8 mouse cellular contexts compared by ENCODE assay signal in genomic region chr3:108327916-108328315, GRCm38 (mm10). TPM values are rescaled to one million over a fixed set of nuclear protein-coding genes. Genes with fewer than 3 reads are reported as not detected.
DNase-seq lines count a peak whose midpoint lies in the region; ATAC-seq lines count a peak whose summit lies in the region.
"Had no signal": no experiment of that assay in that cellular context is flagged by ENCODE, and none has a peak within 500 bp of the region (broad histone marks: within the 10 kb centered on the region; RNA-seq: fewer than 3 reads in every experiment).

No protein-coding gene starts in this region.

- H3K9me3 ChIP-seq in forebrain, embryonic 15.5 days = no peaks in the 10 kb centered on the region
- H3K9me3 ChIP-seq in heart, embryonic 16.5 days (replicated peaks; ENCODE audit: control insufficient read depth, low read length) = no peaks in the 10 kb centered on the region

- peak; percentile 19 for DNase-seq in kidney, postnatal 14 days
- DNase-seq in kidney, adult 18-20 months = no peak
- no peak for DNase-seq in layer of hippocampus, adult 9-10 months (ENCODE audit: low spot score)

- H3K4me3 ChIP-seq in forebrain, embryonic 15.5 days = no peak overlapping the region
- no peak overlapping the region; the same call in 1 of the 2 replicates for H3K4me3 ChIP-seq in heart, embryonic 16.5 days (ENCODE audit: low read length)

- H3K4me2 ChIP-seq in forebrain, embryonic 15.5 days (replicated peaks) = no peak overlapping the region
- H3K4me2 ChIP-seq in heart, embryonic 16.5 days (ENCODE audit: low read depth, low read length) = peak overlapping the region; percentile 51

- WGBS in forebrain, embryonic 15.5 days = 55% methylated on average over 3 of the region's 3 CpGs
- 51% methylated on average over 3 of the region's 3 CpGs for WGBS in heart, embryonic 16.5 days

- H3K4me1 ChIP-seq in forebrain, embryonic 15.5 days = peaks cover 34% of the 10 kb centered on the region
- H3K4me1 ChIP-seq in heart, embryonic 16.5 days (ENCODE audit: control insufficient read depth, insufficient read depth, low read length) = peaks cover 18% of the 10 kb centered on the region

- peak overlapping the region; percentile 91 for H3K27ac ChIP-seq in forebrain, embryonic 15.5 days (replicated peaks)
- H3K27ac ChIP-seq in heart, embryonic 16.5 days (ENCODE audit: low read length) = peak overlapping the region; percentile 89

- 0 out of 2 replicates have a peak overlapping the region, but pooled peaks have one; percentile 8 for H3K9ac ChIP-seq in forebrain, embryonic 15.5 days (replicated peaks)
- peak overlapping the region; percentile 57 for H3K9ac ChIP-seq in heart, embryonic 16.5 days (ENCODE audit: low read length)

- peak; percentile 62 for ATAC-seq in forebrain, embryonic 15.5 days (replicated peaks)
- ATAC-seq in heart, embryonic 16.5 days (replicated peaks; ENCODE audit: extremely low read depth, insufficient read depth, low FRiP score) = peak; percentile 57; the same call in 1 of the 2 replicates
- ATAC-seq in megakaryocyte-erythroid progenitor cell, adult 5-6 weeks (replicated peaks; ENCODE audit: low FRiP score, low TSS enrichment, poor library complexity, severe bottlenecking) = peak; percentile 16; the same call in 1 of the 2 replicates
- ATAC-seq in monocyte, adult 5-6 weeks (replicated peaks; ENCODE audit: insufficient number of reproducible peaks, low FRiP score, low TSS enrichment, poor library complexity, severe bottlenecking) = no peak

- peaks cover 47% of the 10 kb centered on the region for H3K36me3 ChIP-seq in forebrain, embryonic 15.5 days
- peaks cover 15% of the 10 kb centered on the region for H3K36me3 ChIP-seq in heart, embryonic 16.5 days (ENCODE audit: control insufficient read depth, insufficient read depth)

- no peaks in the 10 kb centered on the region for H3K27me3 ChIP-seq in forebrain, embryonic 15.5 days
- H3K27me3 ChIP-seq in heart, embryonic 16.5 days (ENCODE audit: control insufficient read depth, insufficient read depth, low read length) = no peaks in the 10 kb centered on the region

RNA-seq across cellular contexts. Expression of gene Mybphl, which starts 36.8 kb away (rescaled TPM):
- polyA plus RNA-seq in forebrain, embryonic 15.5 days (2015; fragmentation: Nextera tagmentation; extraction: Ambion mirVana) = not detected in 2 replicates
- 47.6 and 84.1 TPM in 2 replicates for polyA plus RNA-seq in heart, embryonic 16.5 days (2015; fragmentation: Nextera tagmentation; extraction: Ambion mirVana)
- total RNA-seq in megakaryocyte-erythroid progenitor cell, adult 5-6 weeks (2014; fragmentation: Nextera tagmentation) = not detected in 2 replicates
- total RNA-seq in megakaryocyte-erythroid progenitor cell, adult 5-6 weeks (2017) = not detected in 2 replicates
- not detected in 3 replicates for total RNA-seq in monocyte, adult 5-6 weeks (2017)
- total RNA-seq: common myeloid progenitor, adult 5-6 weeks had no signal

RNA-seq across cellular contexts. Expression of gene Sort1, which starts 44.0 kb away (rescaled TPM):
- polyA plus RNA-seq in forebrain, embryonic 15.5 days (2015; fragmentation: Nextera tagmentation; extraction: Ambion mirVana) = 25.7 and 26.0 TPM in 2 replicates
- 5.4 and 10.5 TPM in 2 replicates for polyA plus RNA-seq in heart, embryonic 16.5 days (2015; fragmentation: Nextera tagmentation; extraction: Ambion mirVana)
- total RNA-seq in megakaryocyte-erythroid progenitor cell, adult 5-6 weeks (2014; fragmentation: Nextera tagmentation) = 4.5 and 7.6 TPM in 2 replicates
- 5.8 and 7.7 TPM in 2 replicates for total RNA-seq in megakaryocyte-erythroid progenitor cell, adult 5-6 weeks (2017)
- total RNA-seq in monocyte, adult 5-6 weeks (2017) = 31.6 to 35.5 TPM (median 32.1 TPM) in 3 replicates

RNA-seq across cellular contexts. Expression of gene Psrc1, which starts 55.7 kb away (rescaled TPM):
- 35.6 and 41.5 TPM in 2 replicates for polyA plus RNA-seq in forebrain, embryonic 15.5 days (2015; fragmentation: Nextera tagmentation; extraction: Ambion mirVana)
- 21.9 and 23.0 TPM in 2 replicates for polyA plus RNA-seq in heart, embryonic 16.5 days (2015; fragmentation: Nextera tagmentation; extraction: Ambion mirVana)
- total RNA-seq in megakaryocyte-erythroid progenitor cell, adult 5-6 weeks (2014; fragmentation: Nextera tagmentation) = 34.4 and 34.9 TPM in 2 replicates
- total RNA-seq in megakaryocyte-erythroid progenitor cell, adult 5-6 weeks (2017) = 13.6 and 24.9 TPM in 2 replicates
- 0.68 to 1.4 TPM (median 0.86 TPM) in 3 replicates for total RNA-seq in monocyte, adult 5-6 weeks (2017)
